Mouse (Mus musculus): ENCODE data around the gene Poglut1.

- TF ChIP-seq CTCF (IDR thresholded peaks at IDR 0.05; ENCODE audit: insufficient read depth, low read depth, low read length): no peak
- TF ChIP-seq POLR2A (IDR thresholded peaks at IDR 0.05; ENCODE audit: insufficient read depth, low read depth, low read length): no peak
Measured at GRCm38 (mm10) chr16:38596099-38596498, 46.0 kb upstream of the Poglut1 start.
